Mouse (Mus musculus): Measurements from ENCODE around the gene Olfr69. TPM values are rescaled to one million over a fixed set of nuclear protein-coding genes. Genes with fewer than 3 reads are reported as not detected.

Olfr69 gene
- total and polyA plus RNA-seq, 3 experiments, result not detected

GRCm38 (mm10) chr7:103812174-103812573 lies 40.8 kb upstream of the Olfr69 start (continued):
- TF ChIP-seq CTCF (IDR thresholded peaks at IDR 0.05 in 2 of 3, conservative IDR thresholded peaks at IDR 0.05 in 1 of 3; ENCODE audit: control insufficient read depth in 1 of 3, insufficient read depth in 1 of 3, low read depth in 2 of 3, low read length in 3 of 3, poor library complexity in 1 of 3, severe bottlenecking in 1 of 3) (no peak), ZMIZ1 (IDR thresholded peaks at IDR 0.05; ENCODE audit: low read depth, low read length) (no peak), SIN3A (IDR thresholded peaks at IDR 0.05; ENCODE audit: low read length) (peak; percentile 70), CHD1 (IDR thresholded peaks at IDR 0.05; ENCODE audit: low read depth, low read length) (no peak), NELFE (IDR thresholded peaks at IDR 0.05; ENCODE audit: low read depth, low read length) (no peak)

GRCm38 (mm10) chr7:103811223-103811845 lies 39.9 kb upstream of the Olfr69 start:
- Histone ChIP-seq H3K9ac (ENCODE audit: control insufficient read depth, low read depth, low read length, poor library complexity, severe bottlenecking) (peak overlapping the region; percentile 16), H3K4me3 (ENCODE audit: control insufficient read depth in 1 of 2, insufficient read depth in 1 of 2, low read depth in 2 of 2, low read length in 2 of 2) (peak overlapping the region in 1 of 2 experiments; percentile 21; a peak in 2 of 4 replicates), H3K4me1 (ENCODE audit: control insufficient read depth in 1 of 2, insufficient read depth in 2 of 2, low read length in 2 of 2) (peaks cover 23 to 26% of the 10 kb centered on the region in 2 experiments), H3K79me2 (ENCODE audit: control insufficient read depth, insufficient read depth, low read length, poor library complexity) (no peaks in the 10 kb centered on the region), H3K27me3 (ENCODE audit: control insufficient read depth in 1 of 2, insufficient read depth in 2 of 2, low read length in 2 of 2) (no peaks in the 10 kb centered on the region), H3K27ac (ENCODE audit: control insufficient read depth, low read depth, low read length) (peak overlapping the region; percentile 89), H3K36me3 (ENCODE audit: control insufficient read depth in 1 of 2, insufficient read depth in 2 of 2, low read length in 2 of 2) (peaks cover 0 to 31% of the 10 kb centered on the region in 2 experiments; a peak in 2 of 4 replicates), H3K9me3 (replicated peaks; ENCODE audit: insufficient read depth, low read length) (no peaks in the 10 kb centered on the region)
- peak; percentile 79 for DNase-seq (ENCODE audit: low read depth, low spot score)
- TF ChIP-seq ELF1 (IDR thresholded peaks at IDR 0.05; ENCODE audit: low read depth, low read length), result no peak
- 0 out of 2 replicates have a peak, but pooled peaks have one; percentile 27 for TF ChIP-seq MXI1 (IDR thresholded peaks at IDR 0.05; ENCODE audit: low read depth, low read length)
- TF ChIP-seq RAD21 (IDR thresholded peaks at IDR 0.05; ENCODE audit: low read depth, low read length), result no peak
- 0 out of 2 replicates have a peak, but pooled peaks have one; percentile 25 for TF ChIP-seq BHLHE40 (IDR thresholded peaks at IDR 0.05; ENCODE audit: borderline replicate concordance, low read depth, low read length)
- no peak; the same call in 1 of the 2 replicates for TF ChIP-seq CHD1 (IDR thresholded peaks at IDR 0.05; ENCODE audit: low read depth, low read length)
- TF ChIP-seq POLR2AphosphoS2 (IDR thresholded peaks at IDR 0.05; ENCODE audit: low read length), result no peak
- no peak for TF ChIP-seq POLR2AphosphoS5 (IDR thresholded peaks at IDR 0.05; ENCODE audit: borderline replicate concordance, low read depth, low read length)
- no peak for TF ChIP-seq GABPA (IDR thresholded peaks at IDR 0.05; ENCODE audit: low read depth, low read length)
- TF ChIP-seq MAZ (IDR thresholded peaks at IDR 0.05; ENCODE audit: low read depth, low read length), result peak; percentile 78; the same call in 1 of the 2 replicates
- TF ChIP-seq TBP (IDR thresholded peaks at IDR 0.05; ENCODE audit: low read depth, low read length), result no peak
- TF ChIP-seq E2F4 (IDR thresholded peaks at IDR 0.05; ENCODE audit: borderline replicate concordance, low read depth, low read length), result no peak
- no peak for TF ChIP-seq USF2 (IDR thresholded peaks at IDR 0.05; ENCODE audit: borderline replicate concordance in 1 of 2, insufficient read depth in 1 of 2, low read depth in 1 of 2, low read length in 2 of 2)
- no peak; the same call in 1 of the 2 replicates for TF ChIP-seq CHD2 (IDR thresholded peaks at IDR 0.05; ENCODE audit: low read length)
- TF ChIP-seq ZNF384 (IDR thresholded peaks at IDR 0.05; ENCODE audit: low read depth, low read length), result peak; percentile 39; the same call in 1 of the 2 replicates
- peak; percentile 56; the same call in 1 of the 2 replicates for TF ChIP-seq MYB (IDR thresholded peaks at IDR 0.05; ENCODE audit: low read depth, low read length)
- TF ChIP-seq EP300 (IDR thresholded peaks at IDR 0.05; ENCODE audit: low read depth in 1 of 2, low read length in 2 of 2), result peak; percentile 94 to 97
- TF ChIP-seq SIN3A (IDR thresholded peaks at IDR 0.05; ENCODE audit: low read length), result peak; percentile 72; the same call in 1 of the 2 replicates
- no peak for TF ChIP-seq MAX (IDR thresholded peaks at IDR 0.05; ENCODE audit: low read length)
- TF ChIP-seq NELFE (IDR thresholded peaks at IDR 0.05; ENCODE audit: low read depth, low read length), result no peak
- no peak for TF ChIP-seq ZMIZ1 (IDR thresholded peaks at IDR 0.05; ENCODE audit: low read depth, low read length)
- no peak for TF ChIP-seq MYC (IDR thresholded peaks at IDR 0.05; ENCODE audit: low read depth, low read length)
- no peak for TF ChIP-seq ZKSCAN1 (IDR thresholded peaks at IDR 0.05; ENCODE audit: low read depth, low read length)
- TF ChIP-seq UBTF (IDR thresholded peaks at IDR 0.05; ENCODE audit: borderline replicate concordance, insufficient read depth, low read depth, low read length), result no peak
- TF ChIP-seq HCFC1 (IDR thresholded peaks at IDR 0.05; ENCODE audit: low read depth, low read length), result 0 out of 2 replicates have a peak, but pooled peaks have one; percentile 26
- TF ChIP-seq JUND (IDR thresholded peaks at IDR 0.05; ENCODE audit: low read depth, low read length), result no peak
- no peak for TF ChIP-seq SMC3 (IDR thresholded peaks at IDR 0.05; ENCODE audit: low read depth, low read length)
- no peak for TF ChIP-seq KAT2A (conservative IDR thresholded peaks at IDR 0.05; ENCODE audit: low read depth, low read length)
- no peak for TF ChIP-seq POLR2A (IDR thresholded peaks at IDR 0.05; ENCODE audit: control insufficient read depth in 1 of 2, insufficient read depth in 1 of 2, low read depth in 1 of 2, low read length in 2 of 2, poor library complexity in 1 of 2)
- TF ChIP-seq CTCF (IDR thresholded peaks at IDR 0.05 in 2 of 3, conservative IDR thresholded peaks at IDR 0.05 in 1 of 3; ENCODE audit: control insufficient read depth in 1 of 3, insufficient read depth in 1 of 3, low read depth in 2 of 3, low read length in 3 of 3, poor library complexity in 1 of 3, severe bottlenecking in 1 of 3), result no peak
- TF ChIP-seq NRF1 (IDR thresholded peaks at IDR 0.05; ENCODE audit: insufficient read depth, low read depth, low read length, poor library complexity, severe bottlenecking), result no peak
- peak; percentile 81 for TF ChIP-seq RCOR1 (IDR thresholded peaks at IDR 0.05; ENCODE audit: low read depth, low read length)
- peak; percentile 69; the same call in 1 of the 2 replicates for TF ChIP-seq MAFK (IDR thresholded peaks at IDR 0.05; ENCODE audit: borderline replicate concordance, low read depth, low read length)

All from MEL (cell line).